Mouse (Mus musculus) megakaryocyte-erythroid progenitor cell, adult 5 weeks (primary cell): ENCODE measurements around the gene Gm12789. TPM values are rescaled to one million over a fixed set of nuclear protein-coding genes. Genes with fewer than 3 reads are reported as not detected.

Source experiments
- polyA plus RNA-seq: library from polyadenylated mRNA; stranded (reverse); fragments of >175 nt; gene quantifications from 2 replicates; pipeline ENCODE4 v1.2.3, GENCODE M21; 2012

Gm12789 gene
- not detected in 2 replicates for polyA plus RNA-seq

GRCm38 (mm10) chr4:101986326-101986725 is at the start of gene Gm12789:
TSS of gene Gm12789 (plus strand) at chr4:101986626.

GRCm38 (mm10) chr4:101940107-101940506 is 46.3 kb upstream of the Gm12789 start, which contains the start of gene Gm12794:
TSS of gene Gm12794 (plus strand) at chr4:101940407.

GRCm38 (mm10) chr4:101980949-101981348 is 5.5 kb upstream of the Gm12789 start, which contains the start of gene Gm12790:
TSS of gene Gm12790 (minus strand) at chr4:101981049.

Other genes with a start within 250 kb of the Gm12789 start
- gene B020004J07Rik, start 142.6 kb upstream of the Gm12789 start, polyA plus RNA-seq, result not detected in 2 replicates
- not detected in 2 replicates for gene C130073F10Rik, start 92.8 kb upstream of the Gm12789 start, polyA plus RNA-seq
- not detected in 2 replicates for gene Gm12800, start 77.5 kb upstream of the Gm12789 start, polyA plus RNA-seq
- not detected in 2 replicates for gene Gm12794, start 46.2 kb upstream of the Gm12789 start, polyA plus RNA-seq
- gene Gm12790, start 5.6 kb upstream of the Gm12789 start, polyA plus RNA-seq, result not detected in 2 replicates
- 22.2 and 39.2 TPM in 2 replicates for gene Pde4b, start 100.9 kb downstream of the Gm12789 start, polyA plus RNA-seq